Mouse (Mus musculus) layer of hippocampus, adult 11-12 months (tissue): ENCODE data around the gene Sema4a.

ENCODE experiments used
- DNase-seq: peaks from one replicate; pipeline ENCODE4 v3.0.0; 2022; ENCODE audit warnings: low spot score

Sema4a gene

DNA sequence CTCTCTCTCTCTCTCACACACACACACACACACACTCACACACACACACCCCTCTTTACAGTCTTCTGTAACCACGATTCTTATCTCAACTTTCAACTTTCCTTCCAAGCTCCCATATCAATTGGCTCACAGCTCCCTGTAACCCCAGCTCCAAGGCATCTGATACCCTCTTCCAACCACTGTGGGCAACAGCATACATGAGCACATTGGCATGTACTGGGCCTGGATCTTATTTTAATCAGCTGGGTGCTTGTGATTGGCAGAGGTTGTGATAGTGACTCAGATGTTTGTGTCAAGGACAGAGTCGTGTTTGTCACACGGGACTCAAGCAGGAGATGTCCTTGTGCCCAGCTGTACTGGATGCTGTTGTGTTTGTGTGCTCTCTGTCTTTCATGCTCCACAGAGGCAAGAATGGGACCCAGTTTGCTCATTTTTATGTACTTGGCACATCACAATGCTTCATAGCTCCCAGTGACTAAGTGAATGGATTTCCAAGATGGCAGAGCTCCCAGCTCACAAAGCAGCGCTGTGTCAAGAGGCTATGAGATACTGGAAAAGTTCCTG, 33.6 kb downstream of the Sema4a start:
- no peak for DNase-seq

DNA sequence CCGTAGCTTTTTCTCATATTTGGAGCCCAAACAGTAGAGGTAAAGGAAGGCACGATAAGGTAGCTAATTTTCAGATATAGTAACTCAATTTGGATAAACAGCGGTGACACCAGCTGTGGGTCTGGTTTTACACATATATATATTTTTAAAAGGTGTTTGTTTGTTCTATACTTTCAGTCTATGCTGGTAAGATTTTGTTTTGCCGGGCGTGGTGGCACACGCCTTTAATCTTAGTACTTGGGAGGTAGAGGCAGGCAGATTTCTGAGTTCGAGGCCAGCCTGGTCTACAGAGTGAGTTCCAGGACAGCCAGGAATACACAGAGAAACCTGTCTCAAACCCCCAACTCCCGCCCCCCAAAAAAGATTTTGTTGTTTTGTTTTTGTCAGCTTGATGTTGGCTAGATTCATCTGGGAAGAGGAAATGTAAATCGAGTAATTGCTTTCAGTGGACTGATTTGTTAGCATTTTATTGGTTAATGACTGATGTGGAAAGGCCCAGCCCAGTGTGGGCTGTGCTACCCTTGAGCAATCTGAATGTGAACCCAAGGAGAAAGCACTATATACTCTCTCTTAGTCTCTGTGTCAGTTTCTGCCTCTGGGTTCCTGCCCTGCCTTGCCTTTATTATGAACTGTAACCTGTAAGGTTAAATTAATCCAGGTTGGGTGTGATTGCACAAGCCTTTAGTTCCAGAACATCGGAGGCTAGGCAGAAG, 35.1 kb downstream of the Sema4a start:
- no peak for DNase-seq

DNA sequence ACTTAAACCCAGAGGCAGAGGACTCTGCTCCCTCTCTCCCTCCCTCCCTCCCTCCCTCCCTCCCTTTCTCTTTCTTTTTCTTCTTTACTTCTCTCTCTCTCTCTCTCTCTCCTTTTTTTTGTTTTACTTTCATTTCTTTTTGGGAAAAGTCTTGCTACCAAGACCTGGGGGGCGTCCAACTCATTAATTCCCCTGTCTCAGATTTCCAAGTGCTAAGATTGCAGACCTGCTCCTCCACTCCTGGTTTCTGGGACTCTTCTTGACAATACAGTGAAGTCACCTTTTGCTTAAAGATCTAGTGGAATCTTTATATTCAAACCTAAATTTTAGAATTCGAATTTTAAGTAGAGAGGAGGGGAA, 35.7 kb downstream of the Sema4a start:
- DNase-seq, result no peak

DNA sequence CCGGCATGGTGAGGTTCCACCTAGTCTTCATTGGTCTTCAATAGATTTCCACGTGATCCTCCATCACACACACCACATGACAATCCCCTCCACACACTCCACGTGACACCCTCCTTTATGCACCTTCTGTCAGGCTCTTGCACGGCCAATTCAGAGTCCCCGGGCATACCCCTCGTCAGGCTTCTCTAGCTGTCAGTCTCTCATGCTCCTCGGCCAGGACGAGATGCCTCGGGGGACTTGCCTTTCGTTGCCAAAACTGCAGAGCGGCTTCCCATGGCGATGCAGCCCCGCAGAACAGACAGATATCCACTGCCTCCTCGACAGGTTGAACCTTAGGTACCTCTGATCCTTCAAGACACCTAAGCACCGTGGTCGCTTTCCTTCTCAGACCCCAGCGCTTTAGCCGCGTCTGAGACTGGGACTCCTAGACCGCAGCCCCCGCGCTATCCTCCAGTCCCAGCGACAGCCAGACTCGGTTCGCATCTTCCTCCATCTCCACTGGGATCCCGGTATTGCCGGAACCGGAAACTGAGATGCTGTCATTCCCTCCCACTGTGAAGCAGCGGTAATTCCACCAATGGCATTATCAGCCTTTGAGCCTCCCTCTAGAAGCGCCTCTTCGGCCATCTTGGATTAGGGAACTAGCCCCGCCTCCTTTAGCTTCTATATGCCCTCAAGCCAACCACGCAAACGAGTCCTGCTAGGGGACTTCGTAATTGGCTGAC, 36.2 kb downstream of the Sema4a start, which contains the start of gene Slc25a44:
Slc25a44 (minus strand) TSS at position 535 of the 725 bp plus-strand sequence.
- peak; percentile 96 for DNase-seq

DNA sequence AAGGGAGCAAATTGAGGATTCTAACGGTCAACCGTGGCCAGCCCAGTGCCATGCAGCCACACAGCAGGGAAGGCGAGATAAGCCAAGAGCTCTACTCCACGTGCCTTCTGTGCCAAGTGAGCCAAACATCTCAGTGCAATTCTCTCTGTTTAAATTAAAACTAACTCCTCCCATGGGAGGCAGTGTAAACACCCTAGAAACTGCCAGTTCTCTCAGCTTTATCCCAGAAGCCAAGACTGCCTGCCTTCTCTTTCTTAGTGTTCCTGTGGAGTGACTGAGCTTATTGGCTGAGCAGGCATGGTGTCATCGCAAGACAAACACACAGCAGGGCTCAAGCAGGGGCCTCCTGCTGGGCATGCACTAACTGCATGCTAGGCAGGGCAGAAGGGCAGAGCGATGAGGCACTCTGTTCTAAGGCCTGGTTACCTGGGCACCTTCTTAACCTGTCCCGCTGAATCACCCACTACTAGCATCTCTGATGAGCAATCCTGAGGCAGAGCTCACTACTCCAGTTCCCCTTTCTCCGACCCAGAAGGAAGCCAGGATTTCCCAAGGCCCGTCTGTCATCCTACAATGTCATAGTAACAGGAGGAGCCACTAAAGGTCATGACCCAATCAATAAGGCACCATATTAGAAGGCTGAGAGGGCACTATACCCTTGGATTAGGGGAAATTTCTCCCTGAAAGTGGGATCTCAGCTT, 38.8 kb downstream of the Sema4a start:
- no peak for DNase-seq

DNA sequence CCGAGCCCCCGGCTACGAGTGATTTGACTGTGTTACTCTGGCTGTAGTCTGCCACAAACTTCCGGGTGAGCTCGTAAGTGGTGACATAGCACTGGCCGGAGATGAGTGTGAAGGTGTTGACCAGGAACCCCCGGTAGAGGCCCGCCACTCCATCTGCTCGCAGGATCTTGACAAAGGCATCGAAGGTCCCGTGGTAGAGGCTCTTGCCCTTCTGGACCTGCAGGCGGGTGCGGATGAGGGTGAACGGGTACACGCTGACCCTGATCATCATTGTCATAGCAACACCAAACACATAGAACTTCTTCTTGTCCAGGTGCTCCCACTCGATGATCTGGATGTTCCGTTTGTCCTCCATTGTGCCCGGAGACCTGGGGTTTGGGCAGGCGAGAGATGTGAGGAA, 40.2 kb downstream of the Sema4a start:
- no peak for DNase-seq

DNA sequence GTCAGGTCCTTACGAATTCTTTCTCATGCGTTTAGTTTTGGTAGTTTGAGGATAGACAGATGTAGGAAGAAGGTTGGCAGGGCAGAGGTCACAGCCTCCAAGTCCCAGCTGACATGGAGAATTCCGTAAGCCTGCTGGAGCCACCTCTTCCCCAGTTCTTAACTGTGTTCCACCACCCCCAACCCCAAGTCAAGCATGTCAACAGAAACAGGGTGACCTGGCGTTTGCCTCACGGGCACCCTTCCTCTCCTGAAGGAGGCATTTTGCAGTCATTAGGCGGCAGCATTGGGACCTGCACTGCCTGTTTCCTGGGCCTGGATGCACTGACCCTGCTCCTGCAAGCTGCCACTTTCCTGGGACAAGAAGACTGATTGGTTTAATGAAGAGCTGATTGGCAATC, 43.0 kb downstream of the Sema4a start:
- DNase-seq, result no peak

DNA sequence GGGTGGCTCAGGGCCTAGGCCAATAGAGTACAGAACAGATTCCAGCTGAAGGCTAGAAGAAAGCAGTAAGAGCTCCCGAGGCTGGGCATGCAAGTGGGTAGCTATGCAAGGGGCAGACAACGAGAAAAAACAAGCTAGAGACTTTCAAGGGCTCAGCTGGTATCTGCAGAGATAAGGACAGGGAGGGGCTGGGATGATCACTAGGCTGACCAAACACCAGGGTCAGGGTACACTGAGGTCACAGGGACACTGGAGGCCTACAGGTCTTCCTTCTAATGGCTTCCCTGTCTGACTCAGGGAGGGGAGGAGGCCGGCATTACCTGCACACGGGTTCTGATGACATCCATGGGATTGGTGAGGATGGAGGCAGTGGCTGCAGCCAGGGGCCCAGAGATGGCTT, 45.3 kb downstream of the Sema4a start:
- no peak for DNase-seq

DNA sequence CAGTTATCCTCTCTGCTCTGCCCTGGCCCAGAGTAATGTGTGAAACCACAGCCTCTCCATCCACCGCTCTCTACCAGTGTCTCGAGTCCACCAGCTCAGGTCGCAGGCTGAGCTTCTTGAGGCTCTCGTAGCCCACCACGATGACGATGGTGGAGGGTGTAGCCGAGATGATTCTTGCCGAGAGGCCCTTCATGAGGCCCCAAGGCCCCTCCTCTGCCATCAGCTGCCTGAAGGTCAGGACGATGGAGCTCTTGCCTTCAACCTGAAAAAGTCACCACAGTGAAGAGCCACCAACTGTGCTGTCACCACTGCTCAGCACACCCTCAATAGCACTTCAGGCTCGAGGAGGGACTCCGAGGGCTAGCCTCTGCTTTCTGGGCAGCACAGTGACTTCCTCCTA, 48.3 kb downstream of the Sema4a start:
- no peak for DNase-seq

DNA sequence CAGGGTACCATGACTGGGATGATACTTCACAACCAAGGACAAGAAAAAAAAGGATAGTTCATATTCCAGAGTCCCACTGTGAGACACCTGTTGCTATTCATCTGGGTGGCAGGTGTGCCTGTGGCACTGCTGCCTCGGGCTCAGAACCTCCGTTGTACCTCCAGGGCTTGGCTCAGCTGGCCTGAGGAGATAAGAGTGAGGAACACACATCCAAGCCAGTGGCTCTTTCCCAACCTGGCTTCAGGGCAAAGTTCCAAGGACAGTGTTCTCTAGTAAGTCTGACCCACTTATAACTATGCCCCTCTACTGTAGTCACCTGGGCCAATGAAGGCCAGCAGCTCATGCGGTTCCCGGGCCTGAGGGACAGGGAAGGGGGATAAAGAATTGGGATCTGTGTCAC, 49.3 kb downstream of the Sema4a start:
- DNase-seq, result no peak

DNA sequence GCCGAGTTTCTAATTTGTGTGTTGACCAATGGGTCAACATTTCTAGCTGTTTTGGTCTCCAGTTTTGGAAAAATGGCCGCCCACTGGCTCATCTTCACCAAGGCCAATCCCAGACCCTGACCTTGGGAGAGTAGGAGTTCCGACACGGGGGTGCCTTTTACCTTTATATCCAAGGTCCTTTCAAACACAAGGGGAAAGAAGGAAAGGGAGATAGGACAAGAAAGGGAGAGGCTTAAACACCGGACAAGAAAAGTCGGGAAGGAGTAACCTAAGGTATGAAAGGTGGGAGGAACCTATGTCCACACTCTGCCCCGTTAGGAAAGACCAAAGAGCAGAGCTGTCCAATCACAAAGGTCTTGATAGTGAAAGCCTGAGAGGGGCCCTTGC, 50.3 kb downstream of the Sema4a start:
- no peak for DNase-seq

DNA sequence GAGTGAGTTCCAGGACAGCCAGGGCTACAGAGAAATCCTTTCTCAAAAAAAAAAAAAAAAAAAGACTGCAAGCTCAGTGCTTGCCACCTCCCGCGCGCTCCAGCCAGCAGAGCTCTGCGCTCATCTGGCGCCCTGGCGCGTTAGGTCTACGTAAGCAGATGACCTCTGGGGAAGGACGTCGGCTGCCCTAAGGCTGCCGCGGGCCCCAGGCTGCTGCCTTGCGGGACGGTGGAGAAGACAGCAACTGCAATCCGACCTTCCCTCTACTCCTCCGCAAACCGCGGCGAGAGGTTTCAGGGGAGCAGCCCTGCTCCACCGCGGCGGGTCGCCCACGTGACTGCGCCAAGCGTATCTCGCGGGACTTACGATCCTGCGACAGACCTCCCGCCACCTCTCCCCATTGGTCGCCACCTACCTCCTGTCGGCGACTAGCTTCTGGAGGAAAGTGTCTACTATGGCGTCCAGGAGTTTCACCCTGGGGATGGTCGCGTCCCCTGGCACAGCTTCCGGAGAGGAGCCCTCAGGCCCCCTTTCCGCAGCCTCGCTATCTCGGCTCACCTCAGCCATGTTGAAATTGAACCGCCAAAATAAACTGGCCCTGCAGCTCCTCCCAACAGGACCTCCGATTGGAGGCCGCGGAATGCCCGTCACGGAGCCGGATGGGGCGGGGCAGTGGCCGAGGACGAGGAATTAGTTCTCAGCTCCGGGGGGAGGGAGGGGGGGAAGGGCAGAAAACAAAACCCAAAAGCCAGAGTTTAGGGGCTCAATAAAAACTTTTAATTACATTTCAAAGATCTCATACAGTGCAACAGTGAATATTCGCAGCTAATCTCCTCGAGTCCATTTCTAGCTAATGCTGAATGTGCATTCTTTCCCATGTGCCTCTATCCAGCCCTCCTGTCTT, 51.0 kb downstream of the Sema4a start, which contains the start of gene Pmf1:
Pmf1 (minus strand) TSS at position 591 of the 904 bp plus-strand sequence.
- DNase-seq, result peak; percentile 90

DNA sequence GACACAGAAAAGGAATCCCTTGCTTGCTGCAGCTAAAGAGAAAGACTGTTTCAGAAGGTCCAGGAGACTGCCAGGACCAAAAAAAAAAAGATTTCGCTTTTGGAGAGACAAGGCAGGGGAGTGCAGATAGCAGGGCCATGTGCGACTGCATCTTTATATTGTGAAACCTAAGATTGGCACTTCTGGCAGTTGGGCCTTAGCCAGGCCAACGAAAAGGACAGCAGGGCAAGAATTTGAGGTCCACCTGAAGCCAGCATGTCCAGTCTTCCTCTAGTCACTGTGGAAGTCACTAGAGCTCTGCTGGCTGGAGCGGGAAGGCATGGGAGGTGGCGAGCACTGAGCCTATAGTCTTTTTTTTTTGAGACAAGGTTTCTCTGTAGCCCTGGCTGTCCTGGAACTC, 52.0 kb downstream of the Sema4a start:
- no peak for DNase-seq

DNA sequence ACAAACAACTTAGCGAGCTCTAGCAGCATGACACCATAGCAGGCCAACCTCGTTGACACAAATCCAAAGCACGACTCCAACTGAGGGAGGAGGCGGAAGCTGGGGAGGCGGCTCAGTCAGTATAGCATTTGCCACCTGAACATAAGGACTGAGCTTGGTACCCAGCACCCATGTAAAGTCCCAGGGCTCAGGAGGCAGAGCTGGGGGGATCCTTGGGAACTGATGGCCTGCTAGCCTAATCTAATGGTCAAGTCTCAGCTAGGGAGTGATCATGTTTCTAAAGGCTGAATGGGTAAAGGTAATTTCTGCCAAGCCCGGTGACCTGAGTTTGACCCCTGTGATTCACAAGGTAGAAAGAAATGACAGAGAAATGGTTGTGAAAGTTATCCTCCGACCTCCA, 53.5 kb downstream of the Sema4a start:
- no peak for DNase-seq

DNA sequence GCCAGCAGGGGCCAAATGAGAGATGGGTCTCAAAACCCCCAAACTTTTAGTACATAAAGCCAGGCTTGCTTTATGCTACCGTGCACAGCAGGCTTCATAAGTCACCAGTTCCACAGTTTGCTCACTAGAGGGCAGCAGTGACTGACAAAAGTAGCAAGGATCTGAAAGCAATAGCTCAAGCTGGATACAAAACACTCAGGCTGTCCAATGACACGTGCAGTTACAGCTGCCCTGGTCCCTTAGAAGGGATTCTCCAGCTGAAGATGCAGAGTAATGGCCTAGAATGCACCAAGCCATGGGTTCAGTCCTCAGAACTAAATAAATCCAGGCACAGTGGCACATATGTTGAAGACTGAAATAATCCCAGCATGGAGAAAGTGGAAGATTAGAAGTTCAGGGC, 53.9 kb downstream of the Sema4a start:
- peak; percentile 74 for DNase-seq

DNA sequence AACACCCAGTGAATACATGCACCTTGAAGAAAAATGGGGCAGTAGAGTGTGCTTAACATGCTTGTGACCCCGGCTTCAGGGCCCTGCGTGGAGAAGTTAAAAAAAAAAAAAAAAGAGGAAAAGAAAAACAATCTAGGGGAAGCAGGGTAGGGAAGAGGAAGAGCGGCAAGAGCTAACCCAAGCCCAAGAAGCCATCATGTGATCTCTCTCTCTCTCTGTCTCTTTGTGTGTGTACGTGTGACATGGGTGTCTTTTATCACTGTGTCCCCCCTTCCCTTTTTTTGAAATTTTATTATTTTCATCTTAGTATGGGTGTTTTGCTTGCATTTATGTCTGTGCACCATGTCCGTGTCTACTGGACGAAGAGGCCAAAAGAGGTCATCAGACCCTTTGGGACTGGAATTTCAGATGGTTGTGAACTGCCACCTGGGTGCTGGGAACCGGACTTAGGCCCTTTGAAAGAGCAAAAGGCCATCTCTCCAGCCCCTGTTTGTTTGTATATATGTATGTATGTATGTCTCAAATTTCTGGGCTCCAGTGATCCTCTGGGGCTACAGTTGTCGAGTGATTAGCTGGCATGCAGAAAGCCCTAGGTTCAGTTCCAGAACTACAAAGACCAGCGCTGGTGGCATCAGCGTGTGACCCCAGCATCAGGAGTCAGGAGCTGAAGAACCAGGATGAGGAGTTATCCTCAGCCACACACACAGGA, 57.3 kb downstream of the Sema4a start:
- DNase-seq, result no peak

DNA sequence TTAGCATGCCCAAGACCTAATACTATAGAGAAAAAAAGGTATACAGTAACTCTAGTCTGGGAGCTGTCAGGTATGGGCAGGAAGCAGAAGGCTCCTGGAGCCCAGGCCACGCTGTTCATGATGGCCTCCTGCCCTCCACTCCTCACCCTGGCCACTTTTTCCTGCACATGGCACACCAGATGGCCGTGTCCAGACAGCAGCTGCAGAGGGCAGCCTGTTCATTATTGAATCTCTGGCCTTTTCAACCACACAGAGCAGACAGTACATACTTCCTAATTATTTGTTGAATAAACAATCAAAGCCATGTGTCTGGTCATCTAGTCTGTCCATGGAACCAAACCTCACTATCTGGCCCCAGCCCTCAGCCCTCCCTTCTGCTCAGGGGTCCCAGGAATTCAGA, 62.3 kb downstream of the Sema4a start:
- no peak for DNase-seq

DNA sequence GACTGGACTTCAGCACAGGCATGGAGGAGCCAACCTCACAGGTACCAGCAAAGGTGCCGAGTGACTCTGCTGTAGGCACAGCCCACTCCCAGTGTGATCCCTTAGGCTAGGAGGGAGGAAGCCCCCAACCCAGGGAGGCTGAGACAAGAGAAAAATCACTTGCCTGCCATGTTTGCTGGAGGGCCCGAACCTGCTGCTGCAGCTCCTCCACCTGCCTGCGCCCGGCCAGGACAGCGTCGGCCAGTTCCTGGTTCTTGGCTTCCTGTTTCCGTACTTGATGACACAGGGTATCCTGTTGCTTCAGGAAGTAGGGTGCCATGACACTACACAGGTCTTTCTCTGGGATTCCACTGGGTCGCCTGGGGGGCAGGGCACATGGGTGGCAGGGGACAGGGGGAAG, 65.2 kb downstream of the Sema4a start:
- DNase-seq, result no peak

DNA sequence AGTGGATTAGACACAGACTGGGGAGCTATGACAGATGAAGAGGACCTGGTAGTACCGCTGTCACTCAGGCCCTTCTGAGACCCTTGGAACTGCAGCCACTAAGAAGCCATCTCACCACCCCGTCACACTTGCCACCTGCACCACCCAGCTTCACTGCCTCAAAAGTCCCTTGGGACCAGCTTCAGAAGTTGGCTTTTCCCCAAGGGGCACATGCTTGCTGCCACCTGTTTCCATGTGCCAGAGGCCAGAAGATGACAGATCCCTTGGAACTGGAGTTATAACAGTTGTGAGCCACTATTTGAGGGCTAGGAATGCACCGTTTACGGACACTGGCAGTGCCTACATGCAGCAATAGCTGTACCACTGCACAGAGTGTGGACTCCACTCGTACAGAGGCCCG, 65.7 kb downstream of the Sema4a start:
- no peak for DNase-seq

DNA sequence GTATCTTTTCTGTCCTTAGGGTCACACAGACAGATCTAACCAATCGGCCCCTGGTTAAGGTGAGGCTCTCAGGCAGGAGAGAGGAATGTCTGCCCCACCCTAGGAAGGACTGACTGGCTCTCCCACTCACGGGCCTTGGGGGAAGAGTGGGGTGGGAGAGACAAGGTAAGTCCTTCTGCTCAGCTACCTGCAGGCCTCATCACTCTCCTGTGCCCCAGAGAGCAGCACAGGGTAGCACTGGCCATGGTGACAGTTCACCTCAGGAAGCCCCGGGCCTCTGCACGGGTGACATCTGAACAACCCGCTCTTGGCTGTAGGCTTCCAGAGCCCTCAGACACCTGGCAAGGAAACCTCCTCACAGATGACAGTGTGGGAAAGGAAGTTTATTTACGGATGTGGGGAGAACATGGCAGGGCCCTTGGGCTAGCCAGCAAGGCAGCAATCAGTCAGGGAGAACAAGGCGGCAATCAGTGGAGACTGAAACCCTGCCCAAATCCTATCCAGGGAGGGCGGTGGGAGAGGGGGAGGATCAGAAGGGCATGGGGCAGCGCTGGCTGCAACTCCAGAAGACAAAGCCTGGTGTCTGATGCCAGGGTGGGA, 67.1 kb downstream of the Sema4a start:
- no peak for DNase-seq
